Mouse (Mus musculus) neural tube, embryonic 15.5 days (tissue): ENCODE results near the gene Vopp1. TPM values are rescaled to one million over a fixed set of nuclear protein-coding genes. Genes with fewer than 3 reads are reported as not detected.

Experiments
- ATAC-seq: fragments of 200-750 bp; cut with Nextera tagmentation; 2 replicates; pipeline ENCODE4 v1.8.0; 2017; ENCODE audit warnings: mild to moderate bottlenecking, moderate TSS enrichment, moderate library complexity; ENCODE audit not compliant: low FRiP score
- H3K27ac ChIP-seq: fragments of 300-500 bp; sonication (generic); replicated peaks from 2 replicates; pipeline ENCODE4 v1.5.1; 2015; ENCODE audit warnings: mild to moderate bottlenecking, inconsistent platforms
- H3K27me3 ChIP-seq: fragments of 300-500 bp; sonication (generic); replicated peaks from 2 replicates; pipeline ENCODE4 v1.6.1; 2015; ENCODE audit warnings: inconsistent platforms
- H3K36me3 ChIP-seq: fragments of 300-500 bp; sonication (generic); 2 replicates; pipeline ENCODE4 v1.6.1; 2015; ENCODE audit warnings: inconsistent platforms
- H3K4me1 ChIP-seq: fragments of 300-500 bp; sonication (generic); 2 replicates; pipeline ENCODE4 v1.6.1; 2015; ENCODE audit warnings: inconsistent platforms
- H3K4me2 ChIP-seq: fragments of 300-500 bp; sonication (generic); 2 replicates; pipeline ENCODE4 v1.6.1; 2015; ENCODE audit warnings: inconsistent platforms, mild to moderate bottlenecking, moderate library complexity
- H3K4me3 ChIP-seq: fragments of 300-500 bp; sonication (generic); replicated peaks from 2 replicates; pipeline ENCODE4 v1.5.1; 2015; ENCODE audit warnings: mild to moderate bottlenecking, inconsistent platforms
- H3K9ac ChIP-seq: fragments of 300-500 bp; sonication (generic); replicated peaks from 2 replicates; pipeline ENCODE4 v1.6.1; 2015; ENCODE audit warnings: mild to moderate bottlenecking, inconsistent platforms
- H3K9me3 ChIP-seq: fragments of 300-500 bp; sonication (generic); replicated peaks from 2 replicates; pipeline ENCODE4 v1.6.1; 2016; ENCODE audit warnings: inconsistent platforms
- WGBS: fragments of 180-500 bp; shearing (Covaris S2); methylation state at CpG from one replicate; pipeline ENCODE4 v1.1.7; 2015; ENCODE audit warnings: mixed read lengths; 5-methylcytosine and 5-hydroxymethylcytosine counted together
- polyA plus RNA-seq: library from polyadenylated mRNA; unstranded; fragments of >200 nt; fragmentation: Nextera tagmentation; extraction: Ambion mirVana; gene quantifications from 2 replicates; pipeline ENCODE4 v1.2.1, GENCODE M21; 2015

Vopp1 gene
- polyA plus RNA-seq, 1 experiment from 2014 or later: 197 TPM

- no peaks in the 10 kb centered on the region for H3K27me3 ChIP-seq
- ATAC-seq: no peak
- no peaks in the 10 kb centered on the region for H3K36me3 ChIP-seq
- H3K4me3 ChIP-seq: no peak overlapping the region
- no peak overlapping the region for H3K27ac ChIP-seq
- H3K9me3 ChIP-seq: no peaks in the 10 kb centered on the region
- 87% methylated on average over 4 of the region's 4 CpGs for WGBS
- no peaks in the 10 kb centered on the region for H3K4me1 ChIP-seq
- no peak overlapping the region for H3K9ac ChIP-seq
- H3K4me2 ChIP-seq: no peak overlapping the region
Observed at GRCm38 (mm10) chr6:57744974-57745747, 79.8 kb downstream of the Vopp1 start.

- Histone ChIP-seq H3K4me3 (no peak overlapping the region), H3K9ac (no peak overlapping the region), H3K27ac (no peak overlapping the region), H3K4me1 (no peaks in the 10 kb centered on the region), H3K27me3 (no peaks in the 10 kb centered on the region), H3K36me3 (peaks cover 6% of the 10 kb centered on the region), H3K4me2 (no peak overlapping the region), H3K9me3 (no peaks in the 10 kb centered on the region)
- peak; percentile 39; the same call in 1 of the 2 replicates for ATAC-seq
- WGBS: 98% methylated on average over 2 of the region's 2 CpGs
Observed at GRCm38 (mm10) chr6:57744123-57744522, 80.8 kb downstream of the Vopp1 start.

- Histone ChIP-seq H3K9me3 (no peaks in the 10 kb centered on the region), H3K4me3 (no peak overlapping the region), H3K9ac (no peak overlapping the region), H3K4me2 (no peak overlapping the region), H3K36me3 (peaks cover 8% of the 10 kb centered on the region), H3K27me3 (no peaks in the 10 kb centered on the region), H3K27ac (no peak overlapping the region), H3K4me1 (no peaks in the 10 kb centered on the region)
- no peak for ATAC-seq
- 85% methylated on average over 2 of the region's 2 CpGs for WGBS
Observed at GRCm38 (mm10) chr6:57743333-57743732, 81.6 kb downstream of the Vopp1 start.

- Histone ChIP-seq H3K36me3 (peaks cover 10% of the 10 kb centered on the region), H3K27me3 (no peaks in the 10 kb centered on the region), H3K4me2 (no peak overlapping the region), H3K4me3 (no peak overlapping the region), H3K9ac (no peak overlapping the region), H3K4me1 (no peaks in the 10 kb centered on the region), H3K27ac (no peak overlapping the region), H3K9me3 (no peaks in the 10 kb centered on the region)
- no peak for ATAC-seq
- WGBS: 100% methylated on average over 1 of the region's 1 CpGs
Observed at GRCm38 (mm10) chr6:57742749-57743148, 82.2 kb downstream of the Vopp1 start.

GRCm38 (mm10) chr6:57721347-57721746 lies 103.6 kb downstream of the Vopp1 start:
- no peak overlapping the region for H3K4me2 ChIP-seq
- H3K27me3 ChIP-seq: no peaks in the 10 kb centered on the region
- no peak overlapping the region for H3K4me3 ChIP-seq
- no peak overlapping the region for H3K9ac ChIP-seq
- H3K27ac ChIP-seq: no peak overlapping the region
- no peaks in the 10 kb centered on the region for H3K4me1 ChIP-seq
- ATAC-seq: no peak
- whole genome bisulfite sequencing: 92% methylated on average over 1 of the region's 1 CpGs
- peaks cover 16% of the 10 kb centered on the region for H3K36me3 ChIP-seq
- no peaks in the 10 kb centered on the region for H3K9me3 ChIP-seq

- no peaks in the 10 kb centered on the region for H3K27me3 ChIP-seq
- H3K4me1 ChIP-seq: 0 out of 2 replicates have a peak, but pooled peaks cover 3% of the 10 kb centered on the region
- H3K4me3 ChIP-seq: no peak overlapping the region
- no peaks in the 10 kb centered on the region for H3K9me3 ChIP-seq
- 42% methylated on average over 1 of the region's 1 CpGs for WGBS
- H3K9ac ChIP-seq: no peak overlapping the region
- H3K36me3 ChIP-seq: peaks cover 10% of the 10 kb centered on the region
- H3K4me2 ChIP-seq: no peak overlapping the region
- no peak overlapping the region for H3K27ac ChIP-seq
- ATAC-seq: no peak
Observed at GRCm38 (mm10) chr6:57711726-57712125, 113.2 kb downstream of the Vopp1 start.

- H3K4me1 ChIP-seq: peaks cover 21% of the 10 kb centered on the region
- 78% methylated on average over 1 of the region's 1 CpGs for WGBS
Observed at GRCm38 (mm10) chr6:57706721-57707120, 118.2 kb downstream of the Vopp1 start.

GRCm38 (mm10) chr6:57703703-57704102 lies 121.3 kb downstream of the Vopp1 start:
- peak; percentile 50 for ATAC-seq
- Histone ChIP-seq H3K4me3 (peak overlapping the region; percentile 66), H3K27ac (peak overlapping the region; percentile 98), H3K4me2 (peak overlapping the region; percentile 65), H3K4me1 (peaks cover 26% of the 10 kb centered on the region), H3K36me3 (no peaks in the 10 kb centered on the region), H3K27me3 (no peaks in the 10 kb centered on the region), H3K9ac (peak overlapping the region; percentile 88), H3K9me3 (no peaks in the 10 kb centered on the region)
- WGBS: 25% methylated on average over 2 of the region's 2 CpGs

More at GRCm38 (mm10) chr6:57706721-57707120, 118.2 kb downstream of the Vopp1 start:
- Histone ChIP-seq H3K9ac (no peak overlapping the region), H3K27me3 (no peaks in the 10 kb centered on the region), H3K36me3 (no peaks in the 10 kb centered on the region), H3K27ac (no peak overlapping the region), H3K4me3 (no peak overlapping the region), H3K9me3 (no peaks in the 10 kb centered on the region), H3K4me2 (no peak overlapping the region)
- ATAC-seq: no peak

- Histone ChIP-seq H3K36me3 (no peaks in the 10 kb centered on the region), H3K4me1 (peaks cover 26% of the 10 kb centered on the region), H3K9me3 (no peaks in the 10 kb centered on the region), H3K9ac (peak overlapping the region; percentile 88), H3K27ac (peak overlapping the region; percentile 98), H3K27me3 (no peaks in the 10 kb centered on the region), H3K4me2 (peak overlapping the region; percentile 65), H3K4me3 (peak overlapping the region; percentile 66)
- peak; percentile 99 for ATAC-seq
- under 1% methylated on average over 59 of the region's 59 CpGs for WGBS
Observed at GRCm38 (mm10) chr6:57702743-57703499, 122.0 kb downstream of the Vopp1 start.

GRCm38 (mm10) chr6:57702376-57702742 lies 122.6 kb downstream of the Vopp1 start, which contains the start of gene Lancl2:
Lancl2 (plus strand) TSS chr6:57702540.
- H3K27me3 ChIP-seq: no peaks in the 10 kb centered on the region
- peak; percentile 54 for ATAC-seq
- H3K4me1 ChIP-seq: peaks cover 26% of the 10 kb centered on the region
- H3K27ac ChIP-seq: peak within 1 kb of the TSS; percentile 98
- H3K4me2 ChIP-seq: peak within 1 kb of the TSS; percentile 65
- no peaks in the 10 kb centered on the region for H3K36me3 ChIP-seq
- WGBS: 0% methylated on average over 10 of the region's 10 CpGs
- H3K4me3 ChIP-seq: peak within 1 kb of the TSS; percentile 66
- no peaks in the 10 kb centered on the region for H3K9me3 ChIP-seq
- H3K9ac ChIP-seq: peak within 1 kb of the TSS; percentile 88

- 49% methylated on average over 4 of the region's 4 CpGs for WGBS
- Histone ChIP-seq H3K27ac (peak overlapping the region; percentile 98), H3K4me2 (peak overlapping the region; percentile 65), H3K4me1 (peaks cover 26% of the 10 kb centered on the region), H3K27me3 (no peaks in the 10 kb centered on the region), H3K4me3 (peak overlapping the region; percentile 66), H3K9me3 (no peaks in the 10 kb centered on the region), H3K9ac (peak overlapping the region; percentile 88), H3K36me3 (no peaks in the 10 kb centered on the region)
- no peak for ATAC-seq
Observed at GRCm38 (mm10) chr6:57701686-57702085, 123.3 kb downstream of the Vopp1 start.

GRCm38 (mm10) chr6:57693116-57693515 lies 131.8 kb downstream of the Vopp1 start:
- WGBS: 86% methylated on average over 3 of the region's 3 CpGs

More at GRCm38 (mm10) chr6:57693116-57693515, 131.8 kb downstream of the Vopp1 start:
- 0 out of 2 replicates have a peak, but pooled peaks cover 5% of the 10 kb centered on the region for H3K4me1 ChIP-seq
- H3K27me3 ChIP-seq: no peaks in the 10 kb centered on the region
- H3K36me3 ChIP-seq: peaks cover 5% of the 10 kb centered on the region; the same call in 1 of the 2 replicates
- ATAC-seq: no peak
- no peak overlapping the region for H3K4me2 ChIP-seq
- no peak overlapping the region for H3K4me3 ChIP-seq
- H3K27ac ChIP-seq: no peak overlapping the region
- no peaks in the 10 kb centered on the region for H3K9me3 ChIP-seq
- no peak overlapping the region for H3K9ac ChIP-seq
